Mouse (Mus musculus) CD4-positive, CD25-positive, alpha-beta regulatory T cell, adult 4 months (primary cell): ENCODE results near the gene 1700001P01Rik. TPM values are rescaled to one million over a fixed set of nuclear protein-coding genes. Genes with fewer than 3 reads are reported as not detected.

ENCODE experiments used
- ATAC-seq: one replicate; pipeline ENCODE4 v1.8.0; 2017
- polyA plus RNA-seq, 2 experiments: library from polyadenylated mRNA; unstranded; fragments of 100-300 nt; shearing (Covaris generic); gene quantifications; one replicate each; pipeline ENCODE4 v1.2.1; 2017

Gene 1700001P01Rik
- polyA plus RNA-seq: not detected

DNA sequence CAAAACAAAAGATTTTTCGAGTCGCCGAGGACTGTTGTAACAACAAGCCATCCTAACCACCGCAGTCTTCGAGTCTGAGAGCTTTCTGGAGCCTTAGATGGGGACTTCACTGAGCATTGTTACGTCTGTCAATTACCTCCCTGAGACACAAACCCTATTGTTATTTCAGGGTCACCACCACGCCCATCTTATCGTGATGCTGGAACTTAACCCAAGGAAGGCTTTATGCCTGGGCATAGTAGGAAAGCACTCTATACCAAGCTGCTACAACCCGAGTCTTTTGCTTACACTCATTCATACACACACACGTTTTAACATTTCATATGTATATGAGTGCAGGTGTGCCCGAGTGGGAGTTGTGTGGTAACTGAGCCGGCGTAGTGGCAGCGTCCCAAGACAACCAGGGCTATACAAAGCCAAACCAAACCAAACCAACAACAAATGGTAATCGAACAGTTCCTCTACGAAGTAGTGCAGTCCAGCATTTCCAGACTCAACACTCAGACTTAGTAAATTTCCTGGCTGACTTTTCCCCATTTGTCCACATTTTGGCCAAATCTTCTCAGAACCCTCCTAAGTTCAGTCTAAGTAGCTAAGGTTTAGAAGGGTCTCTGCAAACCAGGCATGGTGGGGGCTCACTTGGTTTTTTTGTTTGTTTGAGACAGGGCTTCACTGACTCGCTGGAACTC lies at the start of gene 1700001P01Rik:
1700001P01Rik (minus strand) TSS at position 111 of the 689 bp plus-strand sequence.
- no peak for ATAC-seq

GRCm38 (mm10) chr11:97825295-97825694 lies 49.6 kb upstream of the 1700001P01Rik start:
- ATAC-seq: peak; percentile 72

DNA sequence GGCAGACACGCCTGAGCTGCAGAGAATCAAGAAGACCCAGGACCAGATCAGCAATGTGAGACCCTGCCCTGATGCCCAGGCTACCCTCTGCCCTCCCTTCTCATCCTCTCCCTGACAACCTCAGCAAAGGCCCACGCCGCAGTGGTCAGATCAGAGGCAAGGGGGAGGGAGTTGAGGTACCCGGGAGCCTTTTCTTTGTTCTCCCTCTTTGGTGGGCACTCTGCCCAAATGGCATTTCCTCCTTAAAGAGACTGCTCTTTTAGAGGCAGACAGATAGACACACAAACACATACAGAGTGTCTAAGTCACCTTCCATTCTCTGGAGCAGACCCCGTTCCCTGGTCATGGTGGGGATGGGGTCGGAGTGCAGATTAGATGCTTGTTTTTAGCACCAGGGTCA lies 49.2 kb upstream of the 1700001P01Rik start:
- ATAC-seq: no peak

DNA sequence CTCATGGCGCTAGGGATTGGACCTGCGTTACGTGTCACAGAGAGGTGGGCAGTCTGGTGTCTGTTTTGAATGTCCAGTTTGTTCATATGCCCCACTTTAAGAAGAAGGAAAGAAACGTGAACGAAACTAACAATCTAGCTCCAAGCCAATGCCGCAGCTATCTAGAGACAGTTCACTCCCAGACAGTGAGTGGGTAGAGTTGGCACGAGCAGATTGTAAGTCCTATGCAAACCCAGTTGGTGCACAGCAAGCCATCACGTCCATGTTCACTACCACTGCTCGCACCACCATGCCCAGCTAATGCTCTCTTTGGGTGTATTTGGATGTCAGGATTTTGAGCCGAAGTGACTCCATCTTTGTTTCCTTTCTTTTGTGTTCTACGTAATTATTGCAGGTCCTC lies 48.5 kb upstream of the 1700001P01Rik start:
- ATAC-seq: no peak

GRCm38 (mm10) chr11:97822840-97823603 lies 47.3 kb upstream of the 1700001P01Rik start:
- ATAC-seq: no peak

DNA sequence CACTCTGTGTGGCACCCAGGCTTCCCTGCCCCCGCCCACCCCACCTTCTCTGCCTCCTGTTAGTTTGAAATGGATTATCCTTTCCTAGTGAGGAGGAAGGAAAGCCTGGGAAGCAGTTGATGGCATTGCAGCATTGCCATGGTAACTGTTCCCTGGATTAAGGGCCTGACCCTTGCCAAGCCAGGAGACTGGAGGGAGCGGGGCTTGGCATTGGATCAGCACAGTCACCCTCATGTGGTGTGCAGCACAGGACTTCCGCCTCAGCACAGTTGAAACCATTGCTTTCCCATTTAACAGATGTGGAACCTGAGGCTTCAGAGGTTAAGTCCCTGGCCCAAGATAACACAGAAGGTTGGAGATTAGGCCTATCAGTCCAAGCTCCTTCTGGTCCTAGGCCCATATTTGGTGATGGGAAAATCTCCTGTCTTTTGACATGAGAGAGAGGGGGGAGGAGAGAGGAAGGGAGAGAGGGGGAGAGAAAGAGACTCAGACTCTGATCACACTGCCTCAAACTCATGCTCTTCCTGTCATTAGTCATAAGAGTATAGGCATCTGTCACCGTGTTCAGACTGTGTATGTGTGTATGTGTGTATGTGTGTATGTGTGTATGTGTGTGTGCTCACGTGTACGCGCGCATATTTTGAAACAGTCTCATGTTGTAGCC lies 45.8 kb upstream of the 1700001P01Rik start:
- peak; percentile 82 for ATAC-seq

DNA sequence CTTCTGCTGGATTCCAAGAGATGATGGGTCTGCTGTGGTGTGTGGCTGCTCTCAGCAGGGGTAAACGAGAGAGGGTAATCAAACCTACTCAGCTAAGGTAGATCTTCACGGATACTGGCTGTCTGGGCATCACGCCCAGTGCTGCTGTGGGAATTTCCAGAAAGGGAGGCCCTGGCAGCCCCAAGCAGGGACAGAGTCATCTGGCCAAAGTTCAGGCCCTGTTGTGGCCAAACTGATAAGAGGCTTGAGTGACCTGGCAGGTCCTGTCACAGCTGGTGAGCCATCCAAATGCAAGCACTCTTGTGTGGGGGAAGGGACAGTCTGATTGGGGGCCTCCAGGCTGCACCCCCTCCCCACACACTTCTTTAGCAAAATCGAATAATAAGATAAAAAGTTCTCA lies 45.1 kb upstream of the 1700001P01Rik start:
- no peak for ATAC-seq

DNA sequence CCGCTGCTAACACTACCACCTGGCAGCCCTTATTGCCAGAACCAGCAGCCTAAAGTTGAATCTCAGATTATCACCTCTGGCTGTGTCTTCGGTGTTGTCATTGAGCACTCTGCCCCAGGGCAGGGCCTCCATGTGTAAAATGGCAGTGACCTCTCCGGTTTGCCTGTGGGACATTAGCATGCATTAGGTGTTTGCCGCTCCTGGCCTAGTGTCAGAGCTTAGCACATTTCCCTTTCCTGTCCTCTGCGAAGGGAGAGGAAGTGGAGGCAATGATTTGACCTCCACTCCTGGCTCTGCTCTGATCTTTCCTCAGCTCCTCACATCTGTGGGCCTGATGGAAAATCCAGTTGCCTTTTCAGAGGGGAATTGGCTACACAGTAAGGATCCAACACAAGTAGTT lies 44.2 kb upstream of the 1700001P01Rik start:
- no peak for ATAC-seq

DNA sequence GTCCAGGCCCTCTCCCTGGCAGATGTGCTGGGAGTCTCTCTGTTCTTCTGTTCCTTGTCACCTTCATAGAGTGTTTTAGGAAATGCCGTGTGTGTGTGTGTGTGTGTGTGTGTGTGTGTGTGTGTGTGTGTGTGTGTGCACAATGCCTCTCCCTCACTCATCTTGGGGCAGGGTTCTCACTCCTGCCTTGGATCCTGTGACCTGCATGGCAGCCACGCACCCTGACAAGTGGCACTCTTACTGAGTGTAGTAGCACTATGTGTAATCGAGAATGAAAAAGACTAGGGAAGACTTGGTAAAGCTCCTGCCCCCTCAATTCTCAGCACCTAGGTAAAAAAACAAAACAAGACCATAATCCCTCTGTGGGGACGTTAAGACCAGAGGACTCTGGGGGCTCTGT lies 43.4 kb upstream of the 1700001P01Rik start:
- no peak for ATAC-seq

DNA sequence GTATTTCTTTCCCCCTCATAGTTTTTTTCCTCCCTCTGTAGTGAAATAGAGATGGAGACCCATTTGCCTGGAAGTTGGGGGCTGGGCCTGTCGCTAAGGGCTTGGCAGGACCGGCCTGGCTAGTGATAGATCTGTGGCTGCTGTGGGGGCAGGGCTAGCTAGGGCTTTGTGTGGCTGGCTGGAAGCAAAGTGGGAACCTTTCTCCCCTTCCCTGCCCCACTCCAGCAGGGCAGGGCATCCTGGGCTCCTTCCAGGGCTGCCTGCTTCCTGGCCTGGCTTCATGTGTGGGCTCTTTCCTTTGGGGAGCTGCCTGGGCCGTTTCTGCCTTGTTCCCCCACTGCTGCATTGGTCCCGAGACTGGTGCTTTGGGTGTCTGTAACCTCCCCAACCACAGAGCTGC lies 42.9 kb upstream of the 1700001P01Rik start:
- no peak for ATAC-seq

- no peak for ATAC-seq
Observed at GRCm38 (mm10) chr11:97818003-97818402, 42.3 kb upstream of the 1700001P01Rik start.

DNA sequence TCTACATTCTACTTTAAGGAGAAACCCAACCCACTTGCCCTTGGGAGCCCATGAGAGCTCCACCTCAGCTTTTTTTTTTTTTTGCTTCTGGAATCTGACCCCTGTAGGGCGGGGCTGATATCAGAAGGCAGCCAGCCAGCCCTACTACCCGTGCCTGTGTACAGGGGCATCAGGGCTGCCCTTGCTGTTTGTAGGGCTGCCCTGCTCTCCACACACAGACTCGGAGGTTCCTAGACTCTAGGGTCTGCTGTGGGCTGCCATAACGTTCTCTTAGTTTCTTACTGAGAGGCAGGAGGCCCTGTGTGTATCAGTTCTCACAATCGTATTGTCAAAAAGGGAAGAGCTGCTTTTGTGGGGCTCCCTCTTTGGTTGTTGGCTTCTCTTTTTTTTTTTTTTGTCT lies 41.7 kb upstream of the 1700001P01Rik start:
- no peak for ATAC-seq

DNA sequence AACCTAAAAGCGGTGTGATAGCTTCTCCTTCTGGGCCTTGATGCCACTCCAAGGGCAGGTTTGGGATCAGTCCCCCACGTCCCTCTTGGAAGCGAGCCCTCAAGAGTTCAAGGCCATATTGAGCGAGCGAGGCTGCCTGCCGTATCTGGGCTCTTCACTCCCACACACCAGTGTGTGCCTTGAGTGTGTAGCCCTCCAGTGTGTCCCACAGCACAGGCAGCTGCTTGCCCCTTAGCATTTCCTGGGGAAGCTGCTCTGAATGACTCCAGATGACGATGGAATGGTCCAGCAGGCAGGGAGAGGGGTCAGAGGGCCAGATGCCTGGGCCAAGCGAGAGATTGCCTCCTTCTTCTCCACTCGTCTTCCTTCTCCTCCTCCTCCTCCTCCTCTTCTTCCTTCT lies 41.2 kb upstream of the 1700001P01Rik start:
- ATAC-seq: no peak

DNA sequence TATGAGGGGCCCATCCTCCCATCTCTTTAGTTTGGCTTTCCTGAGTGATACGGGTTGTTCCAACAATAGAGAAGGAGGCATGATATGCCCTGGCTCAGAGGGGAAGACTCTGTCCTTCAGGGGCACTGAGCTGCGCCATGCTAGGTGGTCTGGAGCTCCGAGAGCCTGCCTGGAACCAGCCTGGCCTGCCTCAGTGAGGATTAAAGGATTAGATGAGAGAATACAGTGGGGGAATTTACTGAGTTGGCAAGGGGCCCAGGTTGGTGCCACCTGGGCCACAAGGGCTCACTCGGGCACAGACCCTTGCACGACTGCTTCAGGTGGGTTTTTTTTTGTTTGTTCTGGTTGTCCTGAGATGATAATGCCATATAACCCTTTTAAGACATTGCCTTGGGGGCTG lies 40.5 kb upstream of the 1700001P01Rik start:
- ATAC-seq: no peak

DNA sequence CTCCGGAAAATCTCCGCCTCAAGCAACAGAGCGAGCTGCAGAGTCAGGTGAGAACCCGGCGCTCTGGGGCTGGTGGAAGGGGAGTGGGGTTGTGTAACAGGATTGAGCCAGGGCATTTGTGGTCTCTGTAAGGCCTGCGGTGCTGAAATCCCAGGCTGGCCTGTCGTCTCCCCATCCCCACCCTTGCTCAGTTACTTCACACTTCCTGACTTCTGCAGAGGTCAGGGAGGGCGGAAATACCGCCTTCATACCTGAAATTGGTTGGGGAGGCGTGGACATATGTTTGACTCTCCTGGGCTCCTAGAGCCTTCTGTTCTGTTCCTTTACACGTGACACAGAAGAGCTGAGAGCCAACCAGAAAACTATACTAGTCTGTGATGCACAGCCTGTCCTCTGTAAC lies 40.0 kb upstream of the 1700001P01Rik start:
- ATAC-seq: no peak

DNA sequence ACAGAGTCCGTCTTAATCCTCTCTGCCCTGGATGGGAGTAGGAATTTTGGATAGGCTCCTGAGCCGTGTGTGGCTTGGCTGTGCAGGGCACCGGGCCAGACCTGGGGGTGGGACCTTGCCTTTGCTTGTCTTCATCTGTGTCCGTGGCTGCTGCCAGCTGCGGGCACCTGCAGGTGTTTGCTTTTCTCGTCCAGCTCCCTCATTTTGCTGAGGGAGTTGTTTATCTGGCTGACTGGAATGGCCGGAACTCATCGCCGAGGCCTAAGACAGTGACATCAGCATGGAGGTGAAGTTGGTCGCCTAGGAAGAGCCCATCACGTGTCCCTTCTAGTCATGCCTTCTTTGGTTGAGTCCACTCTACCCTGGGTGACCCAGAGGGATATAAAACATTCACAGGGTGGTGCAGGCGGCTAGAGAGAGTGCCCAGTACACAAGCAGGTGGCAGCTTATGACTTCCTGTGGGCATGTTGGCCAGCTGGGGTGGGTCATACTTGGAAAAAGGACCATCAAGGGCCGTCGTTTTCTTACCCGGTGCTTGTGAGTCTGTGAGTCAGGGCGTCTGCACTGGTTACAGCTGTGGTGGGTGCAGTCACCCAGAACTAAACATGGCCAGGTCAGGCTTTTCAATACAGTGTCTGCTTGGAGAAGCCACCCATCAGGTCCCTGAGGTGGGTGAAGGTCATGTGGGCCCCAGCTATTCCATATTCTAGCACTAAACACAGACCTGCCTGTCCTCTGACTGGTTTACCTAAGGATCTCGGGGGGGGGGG lies 38.2 kb upstream of the 1700001P01Rik start:
- no peak for ATAC-seq

DNA sequence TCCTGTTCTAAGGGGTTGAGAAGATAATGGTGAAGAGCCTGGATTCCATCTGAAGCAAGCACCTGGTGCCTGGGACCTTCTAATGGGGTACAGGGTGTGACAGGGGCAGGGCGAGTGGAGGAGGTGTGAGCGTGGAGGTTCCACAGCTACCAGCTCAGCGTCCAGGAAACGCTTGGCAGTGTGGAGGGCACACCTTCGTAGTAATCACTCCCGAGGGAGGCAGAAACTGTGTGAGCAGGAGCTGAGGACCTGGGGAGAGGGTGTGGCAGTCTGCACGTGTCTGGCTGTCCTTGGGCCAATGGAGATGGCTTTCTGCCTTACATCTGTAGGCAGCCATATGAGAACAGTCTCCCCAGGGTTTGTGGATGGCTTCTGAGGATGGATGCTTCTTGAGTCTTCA lies 37.4 kb upstream of the 1700001P01Rik start:
- no peak for ATAC-seq

- ATAC-seq: no peak
Observed at GRCm38 (mm10) chr11:97812491-97812921, 36.8 kb upstream of the 1700001P01Rik start.

DNA sequence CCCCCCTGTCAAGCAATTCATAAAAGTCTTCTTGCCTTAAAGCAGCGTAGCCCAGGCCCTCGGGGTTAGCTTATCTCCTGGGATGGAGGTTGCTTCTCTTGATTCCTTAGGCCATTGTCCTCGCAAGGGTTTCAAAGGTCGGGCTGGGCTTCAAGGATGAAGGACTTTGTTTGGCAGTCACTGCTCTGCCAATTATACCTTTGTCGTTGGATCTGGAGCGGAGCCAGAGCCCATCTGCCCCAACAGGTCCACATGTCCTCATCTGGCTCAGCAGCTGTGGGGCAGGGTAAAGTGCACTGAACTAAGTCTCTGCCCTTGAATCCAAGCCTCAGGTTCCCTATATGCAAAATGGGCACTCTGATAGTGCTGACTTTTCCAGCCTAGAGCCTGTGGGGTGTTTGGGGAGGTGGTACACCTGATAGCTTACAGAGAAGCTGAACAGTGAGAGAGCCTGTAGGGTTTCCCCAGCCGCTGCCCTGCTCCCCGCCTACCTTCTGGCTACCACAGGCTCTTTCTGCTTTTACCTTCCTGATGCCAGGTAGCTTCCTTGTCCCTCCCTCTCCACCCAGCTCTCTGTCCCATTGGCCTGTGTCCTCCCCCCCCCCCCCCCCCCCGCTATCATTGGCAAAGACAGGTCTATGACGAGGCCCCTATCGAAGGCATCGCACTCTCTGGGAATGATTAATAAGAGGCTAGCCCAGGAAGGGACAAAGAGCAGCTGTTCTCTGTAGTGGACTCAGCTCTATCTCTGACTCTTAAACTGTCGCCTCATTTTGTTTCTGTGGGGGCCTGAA lies 36.0 kb upstream of the 1700001P01Rik start:
- ATAC-seq: no peak

DNA sequence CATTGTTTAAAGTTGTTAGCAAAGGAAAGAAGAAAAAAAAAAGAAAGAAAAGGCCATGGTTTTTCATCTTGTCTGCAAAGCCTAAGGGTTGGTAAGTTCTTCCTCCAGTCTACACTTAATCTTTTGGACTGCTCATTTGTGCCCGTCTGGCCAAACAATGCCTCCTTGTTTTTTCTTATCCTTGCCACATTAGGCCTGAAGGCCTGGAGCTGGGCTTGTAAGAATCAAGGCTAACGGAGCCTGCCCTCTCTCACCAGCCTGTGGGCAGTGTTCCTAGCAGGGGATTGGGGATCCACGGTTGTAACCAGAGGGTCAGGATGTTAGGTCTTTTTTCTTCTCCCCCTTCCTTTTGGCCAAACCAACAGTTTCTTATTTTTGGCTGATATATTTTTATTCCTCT lies 35.3 kb upstream of the 1700001P01Rik start:
- ATAC-seq: no peak

GRCm38 (mm10) chr11:97810356-97810755 lies 34.6 kb upstream of the 1700001P01Rik start:
- peak; percentile 62 for ATAC-seq
